Mouse (Mus musculus) neural tube, embryonic 10.5 days (tissue): ENCODE data around the gene Cux2.
A peak's percentile ranks its signal among the peaks of the same experiment; 100 is the strongest.

Source experiments
- DNase-seq: peaks from one replicate; pipeline ENCODE4 v3.0.0-alpha.2; 2017; ENCODE audit warnings: low spot score; ENCODE audit errors: extremely low spot score

Cux2 gene

DNA sequence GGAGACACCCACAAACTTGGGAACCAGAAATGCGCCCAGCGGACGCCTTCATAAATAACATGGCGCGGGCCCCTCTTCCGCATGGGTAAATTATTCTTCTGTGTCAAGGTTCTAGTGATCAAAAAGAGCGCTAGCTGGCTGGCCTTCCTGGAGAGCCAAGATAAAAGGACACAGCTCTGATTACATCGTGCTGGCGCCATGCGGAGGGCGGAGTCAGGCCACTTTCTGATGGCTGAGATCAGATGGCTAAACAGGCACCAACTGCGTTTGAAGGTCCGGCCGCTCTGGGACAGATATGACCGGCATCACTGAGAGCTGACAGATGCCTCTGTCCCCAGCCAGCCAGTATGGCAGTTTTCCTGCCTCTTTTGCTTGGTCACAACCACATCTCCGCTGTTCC, 83.0 kb downstream of the Cux2 start:
- DNase-seq = peak; percentile 40

DNA sequence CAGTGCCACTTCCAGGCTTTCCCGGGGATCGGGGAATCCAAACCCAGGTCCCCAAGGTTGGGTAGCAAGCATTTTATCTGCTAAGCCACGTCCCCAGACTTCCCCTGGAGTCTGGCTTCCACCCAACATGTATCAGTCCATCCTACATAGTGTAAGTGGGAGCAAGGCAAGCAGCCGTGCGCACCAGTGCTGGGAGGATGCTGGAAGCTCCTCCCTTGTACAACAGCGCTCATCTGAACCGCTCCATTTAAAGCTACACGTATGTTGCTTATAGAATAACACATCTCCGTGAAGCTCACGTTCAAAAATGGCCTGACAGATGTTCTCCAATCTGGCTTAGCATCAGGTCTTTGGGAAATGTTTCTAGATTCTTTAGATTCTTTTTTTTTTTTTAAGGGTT, 86.9 kb downstream of the Cux2 start:
- no peak for DNase-seq

DNA sequence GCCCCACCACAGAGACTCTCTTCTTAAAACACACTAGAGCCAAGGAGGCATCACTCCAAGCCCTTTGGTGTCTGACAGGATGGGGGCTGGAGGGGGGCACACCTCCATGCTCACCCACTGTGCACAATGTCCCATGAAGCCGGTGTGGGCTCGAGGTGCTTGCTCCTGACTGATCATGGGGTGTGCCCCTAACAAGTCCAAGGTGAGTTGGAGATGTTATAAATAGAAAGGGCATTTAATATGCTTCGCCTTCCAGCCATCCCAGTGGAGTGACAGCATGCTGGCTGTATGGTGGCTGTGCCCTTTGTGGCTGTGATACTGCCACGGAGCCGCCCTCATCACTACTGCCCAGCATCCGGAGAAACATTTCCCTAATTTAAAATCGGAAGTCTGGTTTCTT, 87.5 kb downstream of the Cux2 start:
- no peak for DNase-seq

DNA sequence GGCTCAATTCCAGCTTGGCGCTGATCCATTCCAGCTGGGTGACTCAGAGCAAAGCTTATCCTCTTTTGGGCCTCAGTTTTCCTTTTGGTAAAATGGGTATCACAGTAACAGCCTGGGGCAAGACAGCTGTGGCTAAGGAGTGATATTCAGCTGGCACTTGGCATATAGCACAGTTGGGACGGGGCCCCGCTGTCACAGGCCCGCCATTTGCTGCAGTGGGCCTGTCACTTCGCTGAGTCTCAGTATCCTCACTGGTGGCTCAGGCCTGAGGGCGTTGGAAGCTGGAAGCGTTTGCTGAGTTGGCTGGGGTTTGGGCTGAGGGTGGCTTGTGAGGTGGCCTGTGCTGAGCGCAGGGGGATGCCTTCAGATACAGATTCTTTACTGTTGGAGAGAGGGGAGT, 88.6 kb downstream of the Cux2 start:
- no peak for DNase-seq

DNA sequence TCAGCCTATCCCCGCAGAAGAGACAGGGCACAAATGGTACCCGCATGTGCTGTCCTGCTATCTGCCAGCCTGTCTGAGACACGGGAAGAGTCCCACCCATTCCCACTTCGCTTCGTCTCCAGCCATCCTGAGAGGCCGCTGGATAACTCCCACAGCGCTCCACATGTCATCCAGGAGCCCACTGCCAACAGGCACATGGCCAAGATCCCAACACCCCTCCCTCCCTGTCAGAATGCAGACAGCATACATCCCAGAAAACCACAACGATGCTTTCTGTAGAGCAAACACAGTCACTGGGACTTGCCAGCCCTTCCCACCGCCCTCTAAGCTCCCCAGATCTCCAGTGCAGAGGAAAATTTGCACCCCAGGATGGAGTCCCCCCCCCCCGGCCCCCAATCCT, 90.2 kb downstream of the Cux2 start:
- no peak for DNase-seq

DNA sequence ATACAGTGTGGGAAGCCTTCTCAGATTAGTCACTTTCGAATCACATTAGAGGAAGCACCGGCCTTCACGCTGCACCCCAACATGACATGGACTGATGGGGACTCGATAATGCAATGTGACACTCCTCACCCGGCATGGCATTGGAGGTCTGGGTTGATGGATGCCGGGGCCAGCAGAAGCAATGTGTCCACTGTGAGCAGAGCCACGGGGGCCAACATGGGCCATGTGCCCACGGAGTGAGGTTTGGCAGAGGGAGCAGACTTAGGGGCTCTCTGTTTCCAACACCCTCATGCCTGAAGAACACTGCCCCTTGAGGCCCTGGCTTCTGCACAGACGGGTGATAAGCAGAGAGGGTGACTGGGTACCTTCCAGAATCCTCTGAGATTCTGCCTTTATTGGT, 91.4 kb downstream of the Cux2 start:
- DNase-seq = no peak

DNA sequence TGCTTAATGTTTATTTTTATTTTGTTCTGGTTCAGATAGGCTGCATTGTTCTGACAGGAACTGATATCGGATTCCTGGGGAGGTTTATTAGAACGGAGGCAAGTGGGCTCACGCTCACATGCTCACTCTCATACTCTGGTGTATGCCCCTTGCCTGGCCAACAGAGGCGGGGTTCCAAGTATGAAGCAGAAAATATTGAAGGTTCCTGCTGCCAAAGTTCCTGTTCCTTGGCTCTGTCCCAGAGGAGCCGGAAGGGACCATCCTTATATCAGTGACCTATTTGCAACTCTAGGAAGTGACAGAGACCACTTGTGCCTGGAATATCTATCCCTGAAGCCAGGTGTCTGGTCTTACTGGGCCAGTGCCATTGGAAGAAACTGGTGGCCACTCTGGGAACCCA, 94.1 kb downstream of the Cux2 start:
- no peak for DNase-seq

DNA sequence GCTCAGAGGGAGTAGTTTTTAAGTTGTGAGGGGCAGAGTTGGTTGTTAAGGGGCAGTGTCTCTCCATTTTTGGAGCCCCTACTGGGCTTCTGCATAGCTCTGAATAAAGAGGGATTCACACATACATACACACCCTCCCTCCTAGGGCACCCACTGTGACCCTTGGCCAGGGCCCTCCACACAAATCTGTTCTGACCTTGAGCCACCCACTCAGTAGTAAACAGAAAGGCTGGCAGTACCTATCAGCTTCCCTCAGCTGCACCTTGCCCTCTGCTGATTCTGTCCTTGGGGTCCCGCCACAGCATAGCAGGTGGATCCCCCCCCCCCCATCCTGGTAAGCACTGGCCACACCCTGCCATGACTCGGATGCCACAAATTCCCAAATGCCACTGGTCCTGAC, 99.7 kb downstream of the Cux2 start:
- no peak for DNase-seq

DNA sequence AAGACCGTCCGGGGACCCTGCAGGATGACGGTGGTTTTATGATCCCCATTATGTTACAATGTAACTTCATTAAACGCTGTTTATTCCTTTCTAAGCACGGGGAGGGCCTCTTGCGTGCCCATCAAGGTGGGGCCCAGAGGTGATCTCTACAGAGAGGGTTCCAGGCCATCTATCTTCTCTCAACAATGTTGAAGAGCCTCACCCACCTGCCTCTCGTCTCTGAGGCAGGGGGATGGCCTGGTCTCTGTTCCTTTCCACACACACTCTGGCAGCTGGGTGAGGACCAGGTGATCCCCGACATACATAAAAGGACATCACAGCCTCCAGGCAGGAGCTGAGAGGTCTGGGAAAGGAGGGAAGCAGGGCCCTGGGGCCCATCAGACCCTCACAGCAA, 100.9 kb downstream of the Cux2 start:
- DNase-seq = no peak

DNA sequence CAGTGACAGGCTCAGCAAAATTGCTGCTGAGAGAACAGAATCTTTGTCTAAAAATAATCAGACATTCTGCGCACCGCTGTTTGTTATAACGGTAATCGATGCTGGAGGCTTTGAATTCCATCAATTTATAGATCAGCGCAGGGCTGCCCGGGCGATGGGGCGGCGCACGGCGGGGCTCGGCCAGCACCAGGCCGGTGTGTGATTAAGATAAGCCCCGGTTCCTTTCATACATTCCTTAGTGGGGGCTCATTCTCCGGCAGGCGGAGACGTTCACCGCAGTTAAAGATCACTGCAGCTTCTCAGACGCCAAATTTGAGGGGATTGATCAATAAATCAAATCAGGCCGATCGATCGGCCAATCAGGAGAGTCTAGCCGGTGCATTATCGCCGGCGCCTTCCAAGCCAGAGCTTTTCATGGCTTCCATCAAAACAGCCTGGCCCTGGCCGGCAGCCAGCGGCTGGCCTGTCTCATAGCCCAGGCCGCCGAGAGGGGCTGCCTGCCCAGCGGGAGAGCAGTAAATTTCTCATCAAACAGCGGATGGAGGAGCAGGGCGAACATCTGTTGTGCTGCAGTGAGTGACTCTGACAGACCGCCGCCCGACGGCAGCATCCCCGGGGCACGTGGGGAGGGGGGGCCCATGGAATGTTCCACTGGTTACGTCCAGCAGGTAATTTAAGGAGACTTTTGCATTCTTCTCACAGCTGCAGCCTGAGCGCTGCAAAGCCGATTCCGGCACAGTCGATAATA, 101.4 kb downstream of the Cux2 start:
- DNase-seq = peak; percentile 83

DNA sequence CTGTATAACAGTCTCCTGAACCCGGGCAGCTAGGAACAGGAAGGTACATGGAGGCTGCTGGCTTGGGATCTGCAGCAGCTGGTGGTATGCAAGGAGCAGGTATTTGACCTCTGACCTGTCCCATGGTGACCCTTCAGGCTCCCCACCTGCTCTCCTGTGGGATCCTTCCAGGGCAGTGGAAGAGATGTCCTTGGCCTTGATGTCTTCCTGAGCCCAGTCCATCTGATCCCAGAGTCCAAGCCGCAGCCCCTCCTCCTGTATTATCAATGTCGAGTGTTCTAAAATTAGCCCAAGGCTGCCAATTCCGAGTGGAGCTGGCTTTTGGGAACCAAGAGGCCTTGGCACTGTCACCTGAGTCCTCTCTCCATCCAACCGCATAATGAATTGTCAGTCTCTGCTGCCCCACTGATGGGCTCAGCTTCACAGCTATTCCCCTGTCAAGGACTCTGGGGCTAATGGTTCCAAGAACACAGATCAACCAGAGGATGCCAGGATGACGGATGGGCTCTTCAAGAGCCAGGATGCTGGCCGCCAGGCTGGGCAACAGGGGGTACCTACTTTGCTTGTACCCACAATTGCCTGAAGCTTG, 103.2 kb downstream of the Cux2 start:
- no peak for DNase-seq

DNA sequence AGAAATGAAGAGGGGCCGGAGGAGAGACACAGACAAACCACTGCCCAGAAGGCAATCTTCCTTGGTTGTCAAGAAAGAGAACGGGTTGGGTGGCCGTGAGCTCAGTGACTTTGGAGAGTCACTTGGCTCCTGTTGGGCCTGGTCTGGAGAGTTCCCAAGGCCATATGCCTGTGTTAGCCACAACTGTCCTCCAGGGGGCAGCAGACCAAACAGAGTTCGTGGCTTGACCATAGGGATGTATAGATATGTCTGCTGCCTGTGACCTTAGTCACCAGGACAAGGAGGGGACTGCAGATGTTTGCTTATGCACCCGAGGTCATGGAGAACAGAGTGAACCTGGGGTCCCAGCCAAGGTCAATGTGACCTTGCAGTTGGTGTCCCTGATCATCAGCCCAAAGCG, 104.1 kb downstream of the Cux2 start:
- peak; percentile 85 for DNase-seq

DNA sequence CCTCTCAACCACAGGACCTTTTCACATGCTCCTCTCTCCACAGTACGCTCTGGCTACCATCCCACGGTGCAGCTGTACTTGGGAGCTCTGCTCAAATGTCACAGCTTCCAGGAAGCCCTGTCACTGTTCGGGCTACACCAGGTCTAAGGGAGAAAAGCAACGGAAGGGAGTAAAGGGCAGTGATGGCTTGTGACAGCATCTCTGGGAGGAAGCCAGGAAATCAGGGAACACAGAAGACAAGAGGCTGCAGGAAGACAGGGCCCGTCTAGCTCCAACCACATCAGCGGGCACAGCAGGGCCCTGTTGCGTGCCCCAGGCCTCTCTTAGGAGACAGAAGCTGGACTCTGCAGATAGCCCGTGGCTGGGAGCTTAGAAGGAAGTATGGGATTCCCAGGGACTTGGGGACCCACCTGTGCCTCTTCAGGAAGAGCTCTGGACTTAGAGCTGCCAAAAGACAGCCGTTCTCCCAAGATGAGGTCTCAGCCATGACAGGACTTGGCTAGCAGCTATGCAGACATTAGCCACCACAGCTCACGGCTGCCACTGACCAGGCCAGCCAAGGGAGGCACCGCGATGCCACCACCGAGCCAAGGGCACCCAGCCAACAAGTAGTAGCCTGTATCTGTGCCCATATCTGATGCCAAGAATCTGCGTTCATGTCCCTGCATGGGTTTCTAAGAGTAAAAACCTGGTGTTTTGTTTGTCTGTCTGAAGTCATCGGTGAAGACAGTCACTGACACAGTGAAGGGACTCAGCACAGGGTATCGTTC, 105.7 kb downstream of the Cux2 start:
- DNase-seq = no peak

DNA sequence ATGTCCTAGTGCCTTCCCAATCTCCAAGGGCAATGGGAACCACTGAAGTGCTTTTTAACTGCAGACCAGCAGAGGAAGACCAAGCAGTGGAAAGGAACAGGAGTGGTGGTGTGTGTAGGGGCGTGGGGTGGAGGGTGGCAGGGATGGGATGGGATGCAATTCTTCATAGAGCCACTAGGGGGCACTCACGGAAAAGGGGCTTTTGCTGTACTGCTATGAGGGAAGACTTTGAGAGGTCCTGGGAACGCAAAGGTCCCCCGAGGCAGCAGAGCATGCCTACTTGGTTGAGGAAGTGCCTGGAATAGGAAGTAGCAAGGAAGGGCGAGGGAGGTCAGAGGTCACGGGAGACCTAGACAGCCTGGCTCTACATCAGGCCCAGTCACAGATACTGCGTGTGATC, 106.4 kb downstream of the Cux2 start:
- no peak for DNase-seq

DNA sequence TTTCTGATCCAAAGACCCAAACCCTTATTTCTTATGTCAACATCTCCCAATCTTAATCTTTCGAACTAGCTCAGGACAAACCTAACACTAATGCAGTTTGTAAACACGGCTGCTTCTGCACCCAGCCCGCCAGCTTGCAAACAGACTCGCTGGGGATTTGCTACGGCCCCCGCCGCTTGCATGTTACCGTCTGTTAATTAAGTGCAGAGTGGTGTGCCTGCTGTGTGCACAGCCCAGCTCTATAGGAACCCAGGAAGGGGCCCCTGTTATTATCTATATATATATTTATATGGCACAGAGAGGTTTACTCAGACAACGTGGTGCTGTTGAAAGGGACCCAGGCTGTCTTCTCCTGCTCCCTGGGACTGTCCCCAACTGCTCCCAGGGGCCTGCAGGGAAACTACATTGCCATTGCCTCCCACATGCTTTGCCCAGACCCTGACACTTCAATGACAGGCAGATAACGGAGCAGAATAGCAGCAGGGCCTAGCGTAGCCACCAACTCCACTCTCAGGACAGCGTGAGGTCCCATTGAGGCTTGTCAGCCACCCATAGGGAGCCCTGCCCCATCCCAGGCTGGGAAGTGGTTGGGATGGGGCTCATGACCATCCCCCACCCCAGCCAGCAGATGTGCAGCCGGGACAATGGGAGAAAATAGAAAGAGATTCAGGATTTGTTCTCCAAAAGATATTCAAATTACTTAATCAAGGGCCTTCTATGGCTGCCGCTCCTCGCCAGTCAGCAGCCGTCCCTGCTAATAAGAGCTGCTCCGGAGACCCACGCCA, 111.6 kb downstream of the Cux2 start:
- no peak for DNase-seq

DNA sequence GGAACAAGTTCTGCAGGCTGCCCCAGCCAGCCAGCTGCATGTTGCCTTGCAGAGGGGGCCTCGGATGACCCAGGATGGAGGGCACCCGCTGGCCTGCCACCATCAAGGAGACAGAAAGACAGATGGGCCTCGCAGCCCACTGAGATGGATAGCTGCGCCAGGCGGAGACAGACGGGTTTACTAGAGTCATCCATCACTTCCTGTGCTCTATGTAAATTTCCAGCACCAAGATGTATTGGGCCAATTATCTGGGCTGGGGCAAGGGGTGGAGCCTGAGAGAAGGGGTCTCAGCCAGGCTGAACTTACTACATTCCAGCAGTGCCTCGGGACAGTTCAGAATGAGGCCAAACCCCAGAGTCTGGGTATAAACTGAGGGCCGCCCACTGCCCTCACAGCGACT, 119.6 kb downstream of the Cux2 start:
- peak; percentile 42 for DNase-seq

DNA sequence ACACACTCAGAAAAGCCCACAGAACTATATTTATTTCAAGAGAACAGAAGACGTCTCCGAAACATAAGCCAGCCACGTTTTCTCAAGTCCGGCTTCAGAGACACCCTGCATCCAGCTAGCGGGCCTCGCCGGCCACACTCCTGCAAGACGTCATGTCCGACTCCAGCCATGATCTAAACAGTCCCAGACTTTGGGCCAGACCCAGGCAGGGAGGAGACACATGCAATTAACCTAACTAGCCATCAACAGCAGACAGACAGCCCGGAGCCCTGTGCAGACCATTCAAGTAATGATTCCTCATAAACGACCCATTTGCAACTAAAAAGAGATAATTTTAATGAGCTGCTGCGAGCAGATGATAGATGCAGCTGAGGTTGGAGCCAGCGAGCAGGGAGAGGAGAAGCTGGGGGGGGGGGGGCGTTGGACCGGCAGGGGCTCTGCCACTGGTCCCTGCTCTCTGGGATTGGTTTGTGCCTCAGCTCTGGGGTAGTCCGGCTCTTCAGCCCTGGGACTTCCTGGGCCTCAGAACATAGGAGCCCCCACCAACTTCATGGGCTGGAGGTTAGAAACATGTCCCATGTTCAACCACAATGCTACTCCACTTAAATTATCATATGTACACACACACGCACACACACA, 121.4 kb downstream of the Cux2 start:
- DNase-seq = no peak

DNA sequence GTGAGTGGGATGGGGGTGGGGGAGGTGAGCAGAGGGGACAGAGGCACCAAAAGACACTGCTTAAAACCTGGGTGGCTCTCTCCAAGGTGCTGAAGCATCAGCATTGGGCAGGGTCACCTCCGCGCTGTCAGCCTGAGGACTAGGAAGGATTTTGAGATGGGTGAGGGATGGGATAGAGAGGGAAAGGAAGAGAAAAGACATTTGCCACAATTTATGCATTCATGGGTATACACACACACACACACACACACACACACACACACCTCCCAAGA, 123.4 kb downstream of the Cux2 start:
- DNase-seq = peak; percentile 54

DNA sequence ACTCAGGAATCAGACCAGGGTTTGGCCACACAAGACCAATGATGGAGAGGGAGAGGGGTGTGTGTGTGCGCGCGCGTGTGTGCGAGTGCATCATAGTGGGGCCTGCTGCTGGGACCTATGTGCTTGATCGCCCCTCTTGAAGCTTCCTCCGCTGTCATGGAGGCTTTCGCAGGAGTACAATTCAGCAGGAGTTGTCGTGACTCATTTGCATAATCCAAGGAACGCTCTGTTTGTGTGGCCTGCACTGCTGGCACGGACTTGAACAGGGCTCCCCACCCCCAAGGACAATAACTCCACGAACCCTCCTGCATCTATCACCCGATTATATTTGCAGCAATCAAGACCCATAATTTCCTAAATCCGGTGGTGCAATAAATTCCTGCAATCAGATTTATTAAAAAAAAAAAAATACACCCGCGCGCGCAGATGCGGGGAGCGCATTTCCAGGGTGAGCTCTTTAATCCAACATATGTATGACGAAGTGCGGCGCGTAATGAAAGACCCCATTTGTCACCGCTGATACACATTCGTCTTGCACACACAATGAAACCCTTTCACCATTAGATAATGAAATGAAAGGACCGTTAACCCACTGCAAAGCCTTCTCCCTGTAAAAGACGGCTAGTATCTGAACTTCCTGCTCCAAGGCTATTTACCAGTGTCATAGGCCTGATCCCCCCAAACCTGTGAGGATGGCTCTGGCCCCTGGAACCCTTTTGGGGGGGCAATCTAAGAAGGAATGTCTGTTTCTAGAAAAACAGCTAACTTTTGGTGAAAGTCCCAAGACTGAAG, 124.0 kb downstream of the Cux2 start:
- no peak for DNase-seq

DNA sequence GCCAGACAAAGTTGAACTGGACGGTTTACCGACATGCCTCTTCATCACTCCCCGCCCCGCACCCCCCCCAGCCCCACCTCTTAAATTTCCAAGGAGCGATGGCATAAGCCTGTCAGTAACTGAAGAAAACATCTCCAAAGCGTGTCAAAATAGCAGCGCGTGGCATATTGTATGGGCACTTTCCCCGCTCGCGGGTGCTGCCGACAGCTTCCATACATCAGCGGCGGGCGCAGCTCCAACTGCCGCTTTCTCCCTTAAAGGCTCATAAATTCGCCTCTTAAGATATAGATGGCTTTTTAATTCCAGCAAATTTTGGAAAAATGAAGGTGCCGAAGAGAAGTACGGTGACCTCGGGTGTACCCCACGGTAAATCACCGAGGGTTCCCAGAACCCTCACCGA, 124.6 kb downstream of the Cux2 start:
- DNase-seq = no peak

DNA sequence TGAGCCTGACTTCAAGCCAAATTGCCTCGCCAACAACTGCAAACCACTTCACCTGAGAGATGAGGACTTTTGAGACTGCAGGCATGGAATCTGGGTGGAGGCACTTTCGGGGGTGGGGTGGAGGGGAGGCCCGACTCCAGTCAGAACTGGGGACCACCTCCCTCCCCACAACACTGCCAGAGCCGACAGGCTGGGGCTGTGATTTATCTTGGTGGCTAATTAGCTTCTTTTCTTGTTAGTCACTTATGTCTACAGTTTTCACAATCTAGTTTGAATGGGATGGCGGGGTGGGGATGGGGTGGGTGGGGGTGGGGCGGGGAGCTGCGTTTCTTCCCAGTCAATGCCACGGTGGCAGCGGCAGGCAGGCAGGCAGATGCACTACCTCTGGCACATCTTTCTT, 125.5 kb downstream of the Cux2 start:
- DNase-seq = no peak
